Mouse (Mus musculus): ENCODE data around the gene Ptprq.

GRCm38 (mm10) chr10:107514735-107515134, 205.1 kb downstream of the Ptprq start:
- no peak for TF ChIP-seq POLR2A (IDR thresholded peaks at IDR 0.05; ENCODE audit: extremely low read depth, insufficient read depth, low read length)
- no peak for TF ChIP-seq CTCF (IDR thresholded peaks at IDR 0.05; ENCODE audit: extremely low read depth, insufficient read depth, low read length)
